Mouse (Mus musculus) E14TG2a.4 (cell line): ENCODE results near the gene Gsg1l2.

Source experiments
- H3K27me3 ChIP-seq: 2 replicates; pipeline ENCODE4 v1.6.1; 2014; ENCODE audit warnings: low read length, control low read depth; ENCODE audit not compliant: insufficient read depth
- H3K36me3 ChIP-seq: 2 replicates; pipeline ENCODE4 v1.6.1; 2014; ENCODE audit warnings: low read length, control low read depth; ENCODE audit not compliant: insufficient read depth
- H3K4me1 ChIP-seq: replicated peaks from 2 replicates; pipeline ENCODE4 v1.6.1; 2014; ENCODE audit warnings: low read depth, low read length, control low read depth
- H3K4me3 ChIP-seq: replicated peaks from 2 replicates; pipeline ENCODE4 v1.5.1; 2014; ENCODE audit warnings: mild to moderate bottlenecking, low read length
- H3K9me3 ChIP-seq: 2 replicates; pipeline ENCODE4 v1.6.1; 2014; ENCODE audit warnings: low read length, control low read depth
- CTCF ChIP-seq: conservative IDR thresholded peaks from 2 replicates; pipeline ENCODE4 v1.5.1; 2014; ENCODE audit warnings: low read length
- NANOG ChIP-seq: IDR thresholded peaks from 2 replicates; pipeline ENCODE4 v1.6.1; 2014; ENCODE audit warnings: borderline replicate concordance, low read length, mixed read lengths
- POU5F1 ChIP-seq: IDR thresholded peaks from 2 replicates; pipeline ENCODE4 v1.6.1; 2014; ENCODE audit warnings: low read length, borderline replicate concordance

Gsg1l2 gene

GRCm38 (mm10) chr11:67774379-67774778 lies at the start of gene Gsg1l2:
TSS of gene Gsg1l2 (plus strand) at chr11:67774608.
- Histone ChIP-seq H3K4me1 (peaks cover 6% of the 10 kb centered on the region; the same call in 1 of the 2 replicates), H3K9me3 (no peaks in the 10 kb centered on the region), H3K36me3 (no peaks in the 10 kb centered on the region), H3K4me3 (no peak within 1 kb of the TSS), H3K27me3 (peaks cover 2% of the 10 kb centered on the region; the same call in 1 of the 2 replicates)
- no peak for TF ChIP-seq CTCF
- no peak for TF ChIP-seq NANOG
- TF ChIP-seq POU5F1 = no peak

GRCm38 (mm10) chr11:67727095-67727494 lies 47.3 kb upstream of the Gsg1l2 start:
- H3K4me3 ChIP-seq = no peak overlapping the region
- no peaks in the 10 kb centered on the region for H3K36me3 ChIP-seq
- TF ChIP-seq CTCF (no peak), POU5F1 (no peak), NANOG (no peak)
- H3K27me3 ChIP-seq = peaks cover 3% of the 10 kb centered on the region; the same call in 1 of the 2 replicates
- no peaks in the 10 kb centered on the region for H3K4me1 ChIP-seq
- no peaks in the 10 kb centered on the region for H3K9me3 ChIP-seq

- no peaks in the 10 kb centered on the region for H3K4me1 ChIP-seq
- H3K27me3 ChIP-seq = peaks cover 3% of the 10 kb centered on the region; the same call in 1 of the 2 replicates
- no peaks in the 10 kb centered on the region for H3K36me3 ChIP-seq
- TF ChIP-seq POU5F1 (no peak), CTCF (no peak), NANOG (no peak)
- H3K9me3 ChIP-seq = no peaks in the 10 kb centered on the region
- H3K4me3 ChIP-seq = no peak overlapping the region
Measured at GRCm38 (mm10) chr11:67728726-67729125, 45.7 kb upstream of the Gsg1l2 start.

- Histone ChIP-seq H3K9me3 (no peaks in the 10 kb centered on the region), H3K4me3 (no peak overlapping the region), H3K36me3 (no peaks in the 10 kb centered on the region), H3K4me1 (no peaks in the 10 kb centered on the region), H3K27me3 (peaks cover 3% of the 10 kb centered on the region; the same call in 1 of the 2 replicates)
- TF ChIP-seq NANOG = no peak
- no peak for TF ChIP-seq POU5F1
Measured at GRCm38 (mm10) chr11:67731056-67731455, 43.4 kb upstream of the Gsg1l2 start.

GRCm38 (mm10) chr11:67733726-67734125 lies 40.7 kb upstream of the Gsg1l2 start:
- no peaks in the 10 kb centered on the region for H3K4me1 ChIP-seq
- H3K9me3 ChIP-seq = no peaks in the 10 kb centered on the region
- H3K4me3 ChIP-seq = no peak overlapping the region
- H3K36me3 ChIP-seq = no peaks in the 10 kb centered on the region
- no peaks in the 10 kb centered on the region for H3K27me3 ChIP-seq
- no peak for TF ChIP-seq NANOG
- TF ChIP-seq CTCF = no peak
- TF ChIP-seq POU5F1 = no peak

GRCm38 (mm10) chr11:67734597-67734996 lies 39.8 kb upstream of the Gsg1l2 start:
- H3K27me3 ChIP-seq = no peaks in the 10 kb centered on the region
- TF ChIP-seq POU5F1 = no peak
- no peak for TF ChIP-seq NANOG
- TF ChIP-seq CTCF = no peak
- no peak overlapping the region for H3K4me3 ChIP-seq
- H3K4me1 ChIP-seq = no peaks in the 10 kb centered on the region
- H3K36me3 ChIP-seq = no peaks in the 10 kb centered on the region
- H3K9me3 ChIP-seq = no peaks in the 10 kb centered on the region

GRCm38 (mm10) chr11:67738345-67738744 lies 36.1 kb upstream of the Gsg1l2 start:
- H3K36me3 ChIP-seq = no peaks in the 10 kb centered on the region
- H3K27me3 ChIP-seq = no peaks in the 10 kb centered on the region
- TF ChIP-seq CTCF (no peak), NANOG (no peak), POU5F1 (no peak)
- H3K4me3 ChIP-seq = no peak overlapping the region
- H3K4me1 ChIP-seq = no peaks in the 10 kb centered on the region
- H3K9me3 ChIP-seq = no peaks in the 10 kb centered on the region

GRCm38 (mm10) chr11:67738846-67739490 lies 35.4 kb upstream of the Gsg1l2 start:
- TF ChIP-seq POU5F1 (no peak), CTCF (no peak), NANOG (no peak)
- no peak overlapping the region for H3K4me3 ChIP-seq
- H3K4me1 ChIP-seq = no peaks in the 10 kb centered on the region
- no peaks in the 10 kb centered on the region for H3K36me3 ChIP-seq
- H3K9me3 ChIP-seq = no peaks in the 10 kb centered on the region
- H3K27me3 ChIP-seq = no peaks in the 10 kb centered on the region

- H3K4me3 ChIP-seq = no peak overlapping the region
- no peaks in the 10 kb centered on the region for H3K36me3 ChIP-seq
- H3K4me1 ChIP-seq = no peaks in the 10 kb centered on the region
- H3K27me3 ChIP-seq = no peaks in the 10 kb centered on the region
- TF ChIP-seq NANOG (no peak), CTCF (no peak)
- no peaks in the 10 kb centered on the region for H3K9me3 ChIP-seq
Measured at GRCm38 (mm10) chr11:67741569-67741968, 32.8 kb upstream of the Gsg1l2 start.
